ENCODE assay signal across 13 mouse cellular contexts in the genomic region with DNA sequence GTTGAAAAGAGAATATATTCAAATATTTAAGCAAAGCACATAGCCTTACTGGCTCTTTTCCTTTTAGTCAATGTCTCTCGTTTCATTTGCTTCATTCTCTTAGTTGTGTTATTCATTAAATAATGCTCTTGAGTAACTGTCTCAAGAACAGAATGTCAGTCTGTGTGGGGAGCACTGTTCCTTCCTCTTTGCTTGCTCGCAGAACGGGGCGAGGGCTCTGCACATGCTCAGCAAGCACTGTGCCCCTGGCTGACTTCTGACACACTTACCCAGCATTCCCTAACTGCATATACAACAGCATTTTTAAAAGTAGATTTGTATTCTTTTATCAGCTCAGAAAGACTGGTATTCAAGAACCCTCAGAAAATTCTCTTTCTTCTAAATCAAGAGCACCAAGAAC. TPM values are rescaled to one million over a fixed set of nuclear protein-coding genes. Genes with fewer than 3 reads are reported as not detected.
DNase-seq lines count a peak whose midpoint lies in the region; ATAC-seq and TF ChIP-seq lines count a peak whose summit lies in the region.
"Had no signal": no experiment of that assay in that cellular context is flagged by ENCODE, and none has a peak within 500 bp of the region (broad histone marks: within the 10 kb centered on the region; RNA-seq: fewer than 3 reads in every experiment).

No protein-coding gene starts in this region.

- H3K4me1 ChIP-seq in kidney, adult 2 months (ENCODE audit: control insufficient read depth, insufficient read depth, low read length), result peaks cover 6% of the 10 kb centered on the region
- H3K4me1 ChIP-seq in kidney, embryonic 15.5 days, result no peaks in the 10 kb centered on the region
- peaks cover 8% of the 10 kb centered on the region for H3K4me1 ChIP-seq in bone marrow macrophage, adult 2 months (ENCODE audit: control insufficient read depth, insufficient read depth, low read length)
- no peaks in the 10 kb centered on the region for H3K4me1 ChIP-seq in midbrain, embryonic 15.5 days

- no peak overlapping the region for H3K4me3 ChIP-seq in kidney, adult 2 months (ENCODE audit: insufficient read depth, low read depth, low read length)
- no peak overlapping the region for H3K4me3 ChIP-seq in kidney, embryonic 15.5 days (replicated peaks)
- H3K4me3 ChIP-seq in bone marrow macrophage, adult 2 months (ENCODE audit: insufficient read depth, low read length), result peak overlapping the region; percentile 29
- H3K4me3 ChIP-seq in midbrain, embryonic 15.5 days, result no peak overlapping the region

- ATAC-seq in kidney, embryonic 15.5 days (replicated peaks; ENCODE audit: low FRiP score), result no peak
- no peak for ATAC-seq in midbrain, embryonic 15.5 days (replicated peaks)
- ATAC-seq in cerebellum, adult (ENCODE audit: insufficient number of reproducible peaks, low FRiP score, low TSS enrichment), result no peak
- ATAC-seq: activated CD4-positive, CD25-positive, alpha-beta regulatory T cell, adult 4 months had no signal

- H3K36me3 ChIP-seq in kidney, adult 2 months (ENCODE audit: control insufficient read depth, insufficient read depth, low read length), result no peaks in the 10 kb centered on the region
- no peaks in the 10 kb centered on the region for H3K36me3 ChIP-seq in kidney, embryonic 15.5 days
- H3K36me3 ChIP-seq in midbrain, embryonic 15.5 days (replicated peaks), result no peaks in the 10 kb centered on the region

- DNase-seq in kidney, adult 2 months, result peak; percentile 57
- peak; percentile 45 to 79 for DNase-seq in kidney, postnatal 25 days
- DNase-seq in lung, postnatal 4 days, result peak; percentile 10 to 29
- no peak for DNase-seq in gastrocnemius, postnatal 36 days
- DNase-seq: cerebellum, adult 8-10 months had no signal

- no peak overlapping the region for H3K9ac ChIP-seq in kidney, embryonic 15.5 days
- no peak overlapping the region for H3K9ac ChIP-seq in midbrain, embryonic 15.5 days

- WGBS in kidney, adult 2 months, result 28% methylated on average over 4 of the region's 4 CpGs
- 80% methylated on average over 4 of the region's 4 CpGs for WGBS in kidney, embryonic 15.5 days
- 82% methylated on average over 4 of the region's 4 CpGs for WGBS in midbrain, embryonic 15.5 days

- H3K27ac ChIP-seq in kidney, adult 2 months (ENCODE audit: insufficient read depth, low read depth, low read length), result no peak overlapping the region
- H3K27ac ChIP-seq in kidney, embryonic 15.5 days, result no peak overlapping the region
- H3K27ac ChIP-seq in bone marrow macrophage, adult 2 months (ENCODE audit: insufficient read depth, low read depth, low read length), result 0 out of 2 replicates have a peak overlapping the region, but pooled peaks have one; percentile 9
- no peak overlapping the region for H3K27ac ChIP-seq in midbrain, embryonic 15.5 days

- H3K9me3 ChIP-seq in kidney, embryonic 15.5 days (replicated peaks), result no peaks in the 10 kb centered on the region
- H3K9me3 ChIP-seq in midbrain, embryonic 15.5 days, result no peaks in the 10 kb centered on the region

- TF ChIP-seq POLR2A in kidney, adult 2 months (IDR thresholded peaks at IDR 0.05; ENCODE audit: low read depth, low read length), result no peak
- no peak for TF ChIP-seq POLR2A in bone marrow macrophage, adult 2 months (IDR thresholded peaks at IDR 0.05; ENCODE audit: borderline replicate concordance, low read depth, low read length)

- H3K4me2 ChIP-seq in kidney, embryonic 15.5 days, result no peak overlapping the region
- no peak overlapping the region for H3K4me2 ChIP-seq in midbrain, embryonic 15.5 days
- H3K4me2 ChIP-seq: midbrain, embryonic 11.5 days had no signal

- intact Hi-C loops in gastrocnemius, postnatal 36 days (cut with DNase I), result no loop called here

- no peaks in the 10 kb centered on the region for H3K27me3 ChIP-seq in kidney, adult 2 months (replicated peaks; ENCODE audit: control insufficient read depth, insufficient read depth, low read length)
- no peaks in the 10 kb centered on the region for H3K27me3 ChIP-seq in kidney, embryonic 15.5 days
- H3K27me3 ChIP-seq in midbrain, embryonic 15.5 days (replicated peaks), result no peaks in the 10 kb centered on the region

- TF ChIP-seq CTCF in kidney, adult 2 months (conservative IDR thresholded peaks at IDR 0.05; ENCODE audit: insufficient read depth, insufficient read length, low read depth, low read length), result no peak
- no peak for TF ChIP-seq CTCF in bone marrow macrophage, adult 2 months (IDR thresholded peaks at IDR 0.05; ENCODE audit: low read depth, low read length)

RNA-seq across cellular contexts. Expression of gene Angptl3, which starts 2.2 kb away (rescaled TPM):
- 8.6 and 12.9 TPM in 2 replicates for polyA plus RNA-seq in kidney, adult 2 months (2012; rRNA removed)
- polyA plus RNA-seq in kidney, embryonic 15.5 days (2015; fragmentation: Nextera tagmentation; extraction: Ambion mirVana), result 2.2 and 3.8 TPM in 2 replicates
- 1.7 and 2.8 TPM in 2 replicates for polyA plus RNA-seq in bone marrow macrophage, adult 2 months (2012; ENCODE audit: insufficient read depth, insufficient read length, missing spikeins)
- 1.8 and 2.1 TPM in 2 replicates for polyA plus RNA-seq in midbrain, embryonic 15.5 days (2015; fragmentation: Nextera tagmentation; extraction: Ambion mirVana)
- total RNA-seq in gastrocnemius, postnatal 36 days (2021), result not detected
- total RNA-seq: left cerebral cortex, postnatal 25 days had no signal
- polyA plus RNA-seq: activated CD4-positive, CD25-positive, alpha-beta regulatory T cell, adult 4 months; small intestine, adult 2 months had no signal

Comparison
In these comparisons a context has a peak if more than half of its experiments do, and no peak if none do; other contexts are left out.
1. DNase-seq: peak in kidney, adult 2 months (single experiment), kidney, postnatal 25 days (2 of 2) and lung, postnatal 4 days (2 of 2); none in gastrocnemius, postnatal 36 days (0 of 2).